Mouse (Mus musculus) frontal cortex, postnatal 36 days (tissue): ENCODE data around the gene Rora.

ENCODE experiments used
- DNase-seq, 2 experiments: peaks; one replicate each; pipeline ENCODE4 v3.0.0; 2022; ENCODE audit warnings: low spot score in 2 of 2

Gene Rora

DNA sequence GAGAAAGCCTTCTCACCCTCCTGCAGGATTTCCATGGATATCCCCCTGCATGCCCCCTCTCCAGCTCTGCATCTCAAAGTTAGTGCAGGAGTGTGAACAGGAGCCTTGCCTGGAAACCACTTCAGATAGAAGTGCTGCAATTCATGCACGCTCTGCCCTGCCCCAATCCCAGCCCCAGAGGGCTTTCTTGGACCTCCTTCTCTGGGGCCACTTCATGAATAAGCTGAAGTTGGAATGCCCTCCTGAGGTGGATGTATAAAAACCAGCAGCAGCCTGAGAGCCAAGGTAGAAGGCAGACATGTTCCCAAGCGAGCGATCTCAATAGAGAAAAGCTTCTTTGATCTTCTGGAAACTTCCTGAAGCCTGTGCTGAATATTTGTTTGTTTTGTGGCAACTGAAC, 572.8 kb downstream of the Rora start:
- DNase-seq: no peak

DNA sequence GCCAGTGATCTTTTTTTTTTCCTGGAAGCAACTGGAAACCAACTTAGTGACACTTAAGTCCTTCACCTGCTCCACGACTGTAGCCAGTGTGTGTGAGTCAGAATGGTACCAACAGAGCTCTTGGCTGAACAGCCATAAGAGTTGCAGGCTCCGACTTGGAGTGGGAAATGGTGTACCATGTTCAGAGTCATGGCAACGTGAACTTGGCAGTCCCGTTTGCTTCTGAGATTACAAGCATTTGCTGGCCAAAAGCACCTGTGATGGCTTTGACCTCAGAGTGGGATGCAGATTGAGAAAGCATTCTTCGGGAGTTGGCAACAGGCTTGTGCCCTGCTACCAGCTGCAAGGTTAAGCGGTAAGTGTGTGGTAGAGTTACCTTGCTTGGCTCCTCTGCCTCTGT, 574.2 kb downstream of the Rora start:
- no peak for DNase-seq

DNA sequence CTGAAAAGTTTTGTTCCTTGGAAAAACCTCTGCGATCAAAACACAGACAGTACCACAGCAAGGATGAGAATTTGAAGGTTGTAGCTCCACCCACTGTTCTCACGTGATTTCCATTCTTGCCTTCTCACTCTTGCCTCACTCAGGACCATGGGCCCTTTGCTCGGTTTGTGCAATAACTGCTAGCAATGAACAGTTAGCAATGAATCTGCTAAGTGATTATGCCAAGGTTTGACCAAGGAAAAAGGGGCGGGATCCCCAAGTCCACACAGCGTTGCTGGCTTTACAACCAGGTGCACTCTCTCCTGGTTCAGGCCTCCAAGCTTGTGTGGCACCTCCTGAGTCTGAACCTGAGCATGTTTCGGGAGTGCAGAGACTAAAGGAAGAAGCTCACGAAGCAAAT, 576.3 kb downstream of the Rora start:
- DNase-seq: no peak

DNA sequence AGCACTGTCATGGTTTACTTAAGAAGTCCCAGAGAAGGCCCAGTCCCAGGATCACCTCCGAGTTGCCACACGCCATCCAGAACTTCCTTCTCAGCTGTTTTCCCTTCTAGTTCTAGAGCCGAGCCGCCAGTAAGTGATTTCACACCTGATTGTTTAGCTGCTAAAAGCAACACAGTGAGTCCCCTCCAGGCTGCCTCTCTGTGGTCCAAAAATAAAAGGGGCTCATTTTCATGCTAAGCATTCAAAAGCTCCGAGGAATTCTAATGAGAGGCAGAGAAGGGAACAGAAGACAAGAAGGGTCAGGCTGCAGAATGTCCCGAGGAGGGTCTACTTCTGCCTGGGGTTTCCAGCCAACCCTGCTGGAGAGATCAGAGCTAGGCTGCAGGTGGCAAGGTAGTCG, 580.9 kb downstream of the Rora start:
- DNase-seq: no peak

DNA sequence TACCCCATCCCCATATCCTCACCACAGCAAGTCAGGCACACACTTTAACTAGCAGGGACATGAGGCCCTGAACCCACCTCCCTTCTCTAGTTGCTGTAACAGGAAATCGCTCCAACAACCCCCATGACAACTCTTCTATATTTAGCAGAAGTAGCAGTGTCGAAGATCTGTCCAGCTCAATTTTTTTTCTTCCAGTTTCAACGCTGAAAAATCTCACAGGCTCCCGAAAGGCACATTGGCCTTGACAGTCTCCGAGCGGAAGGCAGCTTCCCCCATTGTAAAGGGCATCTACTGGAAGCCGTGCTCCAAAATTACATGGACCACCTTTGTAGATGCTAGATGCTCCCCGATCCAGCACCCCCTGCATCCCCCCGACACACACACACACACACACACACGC, 583.7 kb downstream of the Rora start:
- DNase-seq: no peak

DNA sequence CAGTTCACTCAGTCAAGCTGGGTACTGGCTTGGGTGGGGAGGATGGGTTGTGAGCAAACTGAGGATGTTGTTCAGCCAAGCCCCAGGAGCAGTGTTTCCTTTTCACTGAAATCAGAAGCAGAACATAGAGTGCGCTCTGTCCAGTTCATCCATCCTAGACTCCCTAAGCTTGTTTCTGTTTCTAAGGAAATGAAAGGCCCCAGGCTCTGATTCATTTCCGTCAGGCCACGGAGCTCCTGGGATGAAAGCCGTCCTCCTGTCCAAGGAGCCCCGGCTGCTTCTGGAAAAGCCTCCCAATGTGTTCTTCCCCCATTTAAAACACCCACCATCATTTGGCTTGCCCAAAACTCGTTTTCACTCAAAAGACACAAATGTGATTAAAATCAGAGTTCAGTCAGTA, 589.0 kb downstream of the Rora start:
- no peak for DNase-seq

DNA sequence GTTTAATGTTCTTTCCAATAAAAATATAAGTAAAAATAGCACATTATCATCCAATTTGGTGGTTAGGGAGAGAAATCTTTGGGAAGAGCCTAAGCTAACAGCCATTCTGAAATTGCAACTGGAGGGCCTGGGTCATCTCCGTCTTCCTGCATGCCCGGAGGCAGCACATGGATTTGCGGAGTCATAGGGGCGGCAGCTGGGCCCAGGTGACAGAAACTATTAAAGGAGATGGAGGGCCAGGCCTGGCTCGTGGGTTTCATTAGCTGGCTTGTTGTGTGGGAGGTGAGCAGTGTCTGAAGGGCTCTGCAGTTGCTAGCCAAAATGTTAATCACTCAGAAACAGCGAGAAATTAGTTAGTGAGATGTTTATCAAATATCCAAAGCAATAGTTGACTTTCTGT, 590.0 kb downstream of the Rora start:
- DNase-seq: no peak

DNA sequence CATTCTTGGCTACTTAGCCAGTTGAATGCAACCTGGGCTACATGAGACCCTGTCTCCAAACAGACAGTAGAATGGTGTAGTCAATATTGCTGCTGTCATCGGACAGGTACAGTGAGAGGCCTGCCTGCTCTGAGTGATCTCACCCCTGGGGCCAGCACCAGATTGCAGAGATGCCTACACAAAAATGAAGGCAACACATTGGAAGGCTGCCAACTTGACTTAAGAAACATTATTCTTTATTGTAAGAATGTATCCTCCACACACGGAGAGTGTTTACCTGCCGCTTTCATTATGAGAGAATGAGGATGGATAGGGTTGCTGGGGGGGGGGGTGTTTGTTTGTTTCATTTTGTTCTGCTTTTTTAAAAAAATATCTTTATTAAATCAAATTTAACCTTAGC, 592.6 kb downstream of the Rora start:
- DNase-seq: no peak

DNA sequence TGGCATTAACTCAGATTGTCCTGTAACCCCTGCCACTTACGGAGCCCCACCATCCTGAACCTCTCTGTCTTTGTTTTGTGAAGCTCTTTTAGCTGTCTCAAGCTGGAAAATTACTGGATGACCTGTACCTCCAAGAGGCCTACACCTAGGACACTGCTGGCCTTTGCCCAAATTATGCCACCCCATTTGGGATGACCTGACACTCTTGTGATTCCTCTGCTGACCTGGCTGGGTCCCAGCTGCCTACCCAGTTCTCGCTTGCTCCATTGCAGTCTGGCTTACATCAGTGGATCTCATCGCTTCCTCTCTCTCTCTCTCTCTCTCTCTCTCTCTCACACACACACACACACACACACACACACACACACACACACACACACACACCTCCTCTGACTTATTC, 596.0 kb downstream of the Rora start:
- no peak for DNase-seq

DNA sequence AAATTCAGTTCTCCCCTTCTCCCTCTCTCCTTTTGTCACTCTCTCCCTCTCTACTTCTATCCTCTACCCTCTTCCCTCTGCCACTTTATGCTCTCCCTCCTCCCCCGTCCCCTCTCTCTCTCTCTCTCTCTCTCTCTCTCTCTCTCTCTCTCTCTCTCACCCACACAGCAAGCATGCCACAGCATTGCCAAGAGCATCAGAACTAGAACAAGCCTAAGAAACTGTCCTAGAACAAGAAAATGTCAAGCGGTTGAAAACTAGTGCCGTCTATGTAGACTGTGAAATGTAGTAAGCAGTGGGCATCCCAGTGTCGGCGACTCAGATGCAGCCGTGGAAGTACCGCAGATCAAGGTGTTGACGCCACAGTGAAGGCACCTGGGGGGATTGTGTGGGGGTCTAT, 596.7 kb downstream of the Rora start:
- DNase-seq: no peak

DNA sequence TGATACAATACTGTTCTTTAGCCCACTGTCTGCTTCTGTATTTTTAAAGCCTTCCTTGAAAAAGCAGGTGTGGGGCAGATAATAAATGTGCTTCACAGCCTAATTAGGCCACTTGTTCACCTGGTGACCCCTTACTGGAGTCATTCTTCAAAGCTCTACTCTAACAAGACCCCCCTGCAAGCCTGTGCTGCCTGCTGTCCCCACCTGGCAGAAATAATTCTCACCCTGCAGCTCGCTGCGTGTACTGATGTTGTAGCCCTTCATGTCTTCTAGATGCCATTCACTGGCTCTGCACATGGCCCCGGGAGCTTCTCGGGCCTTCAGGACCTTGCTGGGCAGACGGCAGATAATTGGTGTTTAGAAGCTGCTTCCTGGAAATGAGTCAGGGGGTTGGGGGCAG, 604.9 kb downstream of the Rora start:
- DNase-seq: no peak

DNA sequence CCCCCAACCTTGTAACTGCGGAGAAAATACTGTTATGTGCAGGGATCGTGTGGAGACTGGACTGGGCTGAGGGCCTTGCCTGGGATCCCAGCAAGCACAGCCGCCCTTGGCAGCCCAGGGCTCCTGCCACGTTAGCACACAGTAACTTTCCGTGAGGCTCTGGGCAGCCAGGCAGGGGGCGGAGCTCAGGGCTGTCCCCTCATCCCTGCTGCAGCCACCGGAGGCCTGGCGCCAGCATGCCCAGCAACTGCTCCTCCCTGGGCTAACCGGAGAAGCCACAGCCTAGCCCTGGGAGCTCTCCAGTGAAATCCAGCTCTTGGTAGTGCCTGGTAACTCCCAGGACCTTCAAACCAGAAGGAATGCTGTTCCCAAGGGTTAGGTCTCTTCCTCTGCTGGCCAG, 605.8 kb downstream of the Rora start:
- DNase-seq: peak; percentile 25 to 34

DNA sequence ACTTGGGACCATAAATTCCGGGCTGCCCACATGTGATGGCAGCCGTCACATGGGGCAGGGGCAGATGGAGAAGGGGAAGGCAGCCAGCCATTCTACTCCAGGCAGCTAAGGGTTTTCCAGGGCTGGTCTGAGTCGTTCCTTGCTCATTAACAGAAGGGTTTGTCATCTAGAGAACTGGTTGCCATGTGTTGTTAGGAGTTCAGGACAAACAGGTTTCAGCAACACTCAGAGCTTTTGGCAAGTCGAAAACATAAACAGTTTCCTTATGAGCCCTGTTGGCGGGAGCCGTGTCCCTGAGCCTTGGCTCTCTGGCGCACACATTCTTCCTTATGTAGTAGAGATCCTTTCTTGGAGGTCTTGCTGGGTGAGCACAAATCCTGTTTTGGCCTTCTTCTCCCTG, 611.6 kb downstream of the Rora start:
- no peak for DNase-seq

DNA sequence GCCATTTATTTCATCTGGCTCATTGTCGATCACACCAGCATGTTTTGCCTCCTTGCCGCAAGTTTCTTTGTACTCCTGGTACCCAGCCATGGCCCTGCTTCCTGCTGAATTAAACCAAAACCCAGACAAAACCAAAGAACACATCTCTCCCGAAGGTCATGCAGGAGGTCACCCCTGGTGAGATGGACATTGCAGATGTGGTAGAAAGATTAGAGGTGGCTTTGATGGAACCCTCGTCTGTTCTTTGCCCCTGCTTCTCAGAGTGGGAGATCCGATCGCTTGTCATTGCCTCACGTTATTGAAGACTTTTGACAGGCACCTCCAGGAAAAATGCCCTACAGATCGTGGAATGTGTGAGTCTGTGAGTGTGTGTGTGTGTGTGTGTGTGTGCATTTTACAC, 616.8 kb downstream of the Rora start:
- no peak for DNase-seq

DNA sequence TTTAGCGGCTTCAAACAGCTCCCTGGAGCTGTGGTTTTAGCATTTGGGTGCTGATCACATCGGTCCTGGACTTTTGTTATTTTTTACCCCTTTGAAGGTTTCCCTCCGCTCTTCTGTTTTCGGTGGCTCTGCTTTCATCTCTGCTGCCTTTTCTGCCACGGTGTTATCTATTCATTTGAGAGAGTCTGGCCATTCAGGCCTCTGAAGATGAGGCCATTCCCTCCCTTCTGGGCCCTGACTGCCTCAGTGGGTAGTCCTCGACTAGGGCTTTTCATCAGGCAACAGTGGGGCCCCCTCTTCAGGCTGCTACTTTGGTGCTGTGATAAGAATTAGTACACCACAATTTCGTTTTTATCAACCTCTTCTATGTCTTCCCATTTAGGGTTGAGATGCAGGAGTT, 617.3 kb downstream of the Rora start:
- no peak for DNase-seq

DNA sequence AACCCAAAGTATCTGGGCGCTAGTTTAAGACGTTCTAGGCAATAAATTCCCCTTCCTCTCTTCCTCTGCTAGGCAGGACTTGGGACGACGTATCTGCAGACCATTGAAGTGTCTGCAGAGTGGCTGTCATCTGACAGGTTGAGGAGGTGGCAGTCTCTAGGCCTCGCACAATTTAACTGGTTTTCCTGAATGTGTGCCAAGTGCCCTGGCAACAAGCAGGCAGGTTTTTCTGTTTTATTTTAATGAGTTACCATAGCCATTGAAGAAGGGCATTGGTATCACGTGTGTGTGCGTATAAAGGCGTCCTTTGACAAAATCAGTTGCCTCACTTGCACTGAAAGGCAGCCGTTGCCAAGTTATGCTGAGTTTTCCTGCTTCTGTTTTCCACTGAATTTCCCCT, 619.3 kb downstream of the Rora start:
- DNase-seq: no peak

DNA sequence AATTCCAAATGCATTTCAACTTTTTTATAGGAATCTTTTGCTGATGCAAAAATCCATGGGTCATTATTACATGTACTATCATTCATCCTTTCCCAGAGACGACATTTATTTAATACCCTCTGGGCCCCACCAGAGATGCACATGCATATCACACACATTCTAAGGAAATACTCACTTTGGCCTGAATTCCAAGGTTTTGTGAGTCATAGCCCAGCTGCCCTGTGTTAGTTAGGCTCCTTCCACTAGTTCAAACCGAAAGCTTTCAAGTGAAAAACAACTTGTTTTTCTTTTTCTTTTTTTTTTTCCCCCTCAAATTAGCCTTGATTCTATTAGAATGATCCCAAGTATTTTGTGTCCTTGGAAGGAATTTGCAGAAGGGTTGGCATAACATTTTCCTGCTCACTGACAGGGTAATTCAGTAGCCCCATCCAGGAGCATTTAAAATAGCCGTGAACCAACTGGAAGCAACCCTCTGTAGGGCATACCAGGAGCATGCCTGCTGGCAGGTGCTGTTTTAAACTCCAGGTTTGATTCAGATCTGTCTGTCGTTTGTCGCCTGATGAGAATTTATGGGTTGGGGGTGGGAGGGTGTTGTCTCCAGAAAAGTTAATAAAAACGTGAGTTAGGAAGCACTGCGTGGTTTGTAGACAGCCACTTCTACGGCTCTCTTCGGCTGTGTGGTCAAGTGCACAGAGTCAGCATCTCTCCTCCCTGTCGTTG, 621.3 kb downstream of the Rora start:
- DNase-seq: no peak

DNA sequence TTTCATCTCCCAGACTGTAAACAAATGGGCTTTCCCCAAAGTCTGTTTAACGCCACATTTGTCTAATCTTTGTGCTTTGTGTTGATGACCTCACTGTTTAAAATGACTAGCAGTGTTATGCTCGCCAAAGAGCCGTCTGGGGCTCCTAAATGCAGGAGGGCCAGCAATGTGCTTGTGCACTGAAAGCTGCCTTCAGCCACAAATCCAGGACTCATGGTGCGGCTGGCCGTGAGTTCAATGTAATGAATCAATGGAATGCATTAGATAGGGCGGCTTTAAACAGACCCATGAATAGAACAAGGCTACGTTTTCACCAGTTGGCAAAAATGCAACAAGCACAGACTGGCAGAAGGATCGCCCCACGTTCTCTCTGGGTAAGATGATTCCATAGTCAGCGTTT, 623.7 kb downstream of the Rora start:
- DNase-seq: no peak

DNA sequence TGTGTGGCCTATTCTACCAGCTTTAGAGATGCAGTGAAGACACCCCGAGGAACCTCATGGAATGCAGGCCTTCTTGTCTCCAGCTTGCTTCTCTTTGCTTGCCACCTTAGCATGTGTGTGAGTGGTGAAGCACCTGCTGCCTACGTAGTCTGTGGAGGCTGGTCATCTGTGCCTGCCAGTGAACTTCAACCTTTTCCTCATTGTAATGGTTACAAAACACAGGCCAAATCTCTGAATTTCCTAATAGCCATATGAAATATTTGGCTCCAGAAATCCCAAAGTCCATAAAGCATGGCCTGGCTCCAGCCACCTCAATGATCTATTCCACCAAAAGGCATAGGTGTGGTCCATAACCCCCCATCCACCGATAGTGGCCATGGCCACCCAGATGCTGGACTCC, 631.4 kb downstream of the Rora start:
- DNase-seq: no peak

DNA sequence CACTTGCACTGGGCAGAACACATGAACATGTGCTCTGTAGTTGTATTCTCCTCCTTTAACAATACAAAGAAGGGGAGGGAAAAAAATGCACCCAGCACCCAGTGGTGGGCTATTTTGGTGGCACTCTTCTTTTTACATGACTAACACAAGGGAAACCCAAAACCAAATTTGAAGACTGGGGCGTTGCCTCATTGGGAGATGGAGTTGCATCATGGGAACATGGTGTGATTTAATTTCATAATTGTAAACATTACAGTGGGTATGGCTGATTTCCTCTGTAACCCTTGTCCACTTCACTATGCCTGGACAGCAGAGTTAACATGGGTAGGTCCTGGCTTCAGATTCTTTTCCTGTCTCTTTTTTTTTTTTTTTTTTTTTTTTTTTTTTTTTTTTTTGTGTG, 634.5 kb downstream of the Rora start:
- no peak for DNase-seq

DNA sequence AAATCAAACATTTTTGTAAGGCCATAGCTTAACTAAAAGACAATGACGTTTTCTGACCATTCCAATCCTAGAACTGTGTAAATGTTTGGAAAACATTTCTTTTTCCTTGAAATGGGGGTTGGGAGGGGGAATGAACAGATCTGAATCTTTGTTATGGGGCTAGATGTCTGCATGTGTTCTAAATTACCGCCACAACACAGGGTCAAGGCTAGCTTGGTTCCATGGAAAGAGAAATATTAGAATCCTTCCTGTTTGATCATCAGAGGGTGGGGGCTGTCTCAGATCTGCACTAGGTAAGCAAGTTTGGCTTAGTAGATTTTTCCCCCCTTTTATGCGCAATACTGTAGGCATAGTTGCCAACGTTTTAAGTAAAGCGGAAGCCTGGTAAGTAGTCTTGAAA, 635.0 kb downstream of the Rora start:
- no peak for DNase-seq

DNA sequence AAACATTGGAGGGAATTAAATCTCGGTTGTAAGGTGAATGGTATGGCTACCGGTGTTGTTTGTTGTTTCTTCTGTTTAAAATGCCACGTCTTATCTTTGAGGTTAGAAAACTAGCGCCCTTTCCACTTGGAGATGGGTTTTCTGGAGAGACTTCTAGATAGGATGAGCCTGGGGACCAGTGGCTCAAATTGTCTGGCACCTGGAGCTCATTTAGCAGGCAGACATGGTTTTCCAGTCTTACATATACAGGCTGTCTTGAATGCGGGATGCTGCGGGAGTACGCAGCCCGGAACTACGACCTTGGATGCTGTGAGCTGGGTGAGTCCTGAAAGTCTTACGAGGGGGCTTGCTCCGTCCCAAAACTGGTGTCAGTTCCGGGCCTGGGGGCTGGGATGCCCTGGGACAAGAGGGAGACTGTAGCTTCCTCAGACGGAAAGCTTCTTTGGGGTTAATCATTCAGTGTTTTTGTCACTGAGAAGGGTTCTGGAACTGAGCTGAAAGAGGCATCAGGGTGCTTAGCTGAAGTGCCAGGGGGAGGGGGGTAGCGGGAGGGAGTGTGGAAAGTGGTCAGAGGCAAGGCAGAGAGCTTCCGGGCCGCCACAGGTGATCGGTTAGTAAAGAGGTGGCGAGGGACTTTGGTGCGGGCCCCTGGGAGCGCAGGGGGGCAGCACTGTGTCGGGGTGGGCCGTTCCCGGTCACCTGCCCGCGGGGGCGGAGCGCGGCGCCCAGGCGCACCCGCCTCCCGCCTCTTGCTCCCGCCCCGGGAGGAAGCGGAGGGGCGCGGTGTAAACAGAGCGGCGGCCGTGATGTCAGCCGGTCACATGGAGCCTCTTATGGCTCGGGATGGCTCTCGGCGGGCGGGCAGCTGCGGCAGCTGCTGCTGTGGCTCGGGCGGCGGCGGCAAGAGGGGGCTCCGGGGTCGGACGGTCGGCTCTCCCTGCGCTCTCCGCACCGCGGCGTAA, 635.8 kb downstream of the Rora start:
- peak; percentile 78 to 85 for DNase-seq
